Mouse (Mus musculus): ENCODE data around the gene Nrip1.

- no peak for TF ChIP-seq CTCF (IDR thresholded peaks at IDR 0.05; ENCODE audit: low read depth, low read length)
- TF ChIP-seq POLR2A (IDR thresholded peaks at IDR 0.05; ENCODE audit: borderline replicate concordance, low read depth, low read length): no peak
These were observed 3.0 kb upstream of the Nrip1 start for GRCm38 (mm10) chr16:76376661-76377060.
